Mouse (Mus musculus) limb, embryonic 15.5 days (tissue): ENCODE results near the gene Mrps21. TPM values are rescaled to one million over a fixed set of nuclear protein-coding genes. Genes with fewer than 3 reads are reported as not detected.
"Not testable (repeated sequence)": the region's sequence is repeated elsewhere in the genome, so short reads cannot be mapped to it uniquely, and the experiment has no call there.

Experiments used
- ATAC-seq: fragments of 200-750 bp; cut with Nextera tagmentation; 2 replicates; pipeline ENCODE4 v1.8.0; 2017; ENCODE audit warnings: low read depth, moderate TSS enrichment; ENCODE audit not compliant: insufficient number of reproducible peaks, low FRiP score, low TSS enrichment
- H3K27ac ChIP-seq: fragments of 300-500 bp; sonication (generic); 2 replicates; pipeline ENCODE4 v1.5.1; 2015; ENCODE audit warnings: moderate library complexity, mild to moderate bottlenecking, inconsistent platforms
- H3K27me3 ChIP-seq: fragments of 300-500 bp; sonication (generic); 2 replicates; pipeline ENCODE4 v1.6.1; 2015; ENCODE audit warnings: inconsistent platforms
- H3K36me3 ChIP-seq: fragments of 300-500 bp; sonication (generic); 2 replicates; pipeline ENCODE4 v1.6.1; 2015; ENCODE audit warnings: inconsistent platforms
- H3K4me1 ChIP-seq: fragments of 300-500 bp; sonication (generic); 2 replicates; pipeline ENCODE4 v1.6.1; 2015; ENCODE audit warnings: inconsistent platforms
- H3K4me2 ChIP-seq: fragments of 300-500 bp; sonication (generic); 2 replicates; pipeline ENCODE4 v1.6.1; 2015; ENCODE audit warnings: mild to moderate bottlenecking, inconsistent platforms
- H3K4me3 ChIP-seq: fragments of 300-500 bp; sonication (generic); 2 replicates; pipeline ENCODE4 v1.5.1; 2015; ENCODE audit warnings: mild to moderate bottlenecking, inconsistent platforms
- H3K9ac ChIP-seq: fragments of 300-500 bp; sonication (generic); 2 replicates; pipeline ENCODE4 v1.6.1; 2015; ENCODE audit warnings: inconsistent platforms
- H3K9me3 ChIP-seq: fragments of 300-500 bp; sonication (generic); 2 replicates; pipeline ENCODE4 v1.6.1; 2016; ENCODE audit warnings: inconsistent platforms
- whole genome bisulfite sequencing: fragments of 180-500 bp; shearing (Covaris S2); methylation state at CpG from one replicate; pipeline ENCODE4 v1.1.7; 2015; 5-methylcytosine and 5-hydroxymethylcytosine counted together
- polyA plus RNA-seq: library from polyadenylated mRNA; unstranded; fragments of >200 nt; fragmentation: Nextera tagmentation; extraction: Ambion mirVana; gene quantifications from 2 replicates; pipeline ENCODE4 v1.2.1, GENCODE M21; 2015

Mrps21 gene
- polyA plus RNA-seq, 1 experiment from 2014 or later, result 300 TPM

DNA sequence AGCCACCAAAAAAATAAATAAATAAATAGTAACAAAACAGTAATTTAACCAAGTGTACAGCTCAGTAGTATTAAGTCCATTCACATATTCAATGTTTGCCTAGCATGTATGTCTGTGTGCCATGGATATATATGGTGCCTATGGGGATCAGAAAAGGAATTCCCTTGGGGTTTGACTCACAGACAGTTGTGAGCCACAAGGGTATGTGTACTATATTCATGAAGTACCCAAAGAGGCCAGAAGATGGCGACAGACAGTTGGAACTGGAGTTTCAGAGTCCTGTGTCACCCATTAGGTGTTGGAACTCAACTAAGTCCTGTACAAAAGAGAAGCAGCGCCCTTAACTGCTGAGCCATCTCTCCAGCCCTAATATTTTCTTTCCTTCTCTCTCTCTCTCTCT, 9.5 kb downstream of the Mrps21 start:
- Histone ChIP-seq H3K9ac (no peak overlapping the region), H3K27ac (no peak overlapping the region), H3K27me3 (no peaks in the 10 kb centered on the region), H3K9me3 (no peaks in the 10 kb centered on the region), H3K4me2 (no peak overlapping the region), H3K36me3 (peaks cover 31% of the 10 kb centered on the region), H3K4me1 (no peaks in the 10 kb centered on the region), H3K4me3 (no peak overlapping the region)
- WGBS, result 52% methylated on average over 2 of the region's 2 CpGs
- ATAC-seq, result no peak

DNA sequence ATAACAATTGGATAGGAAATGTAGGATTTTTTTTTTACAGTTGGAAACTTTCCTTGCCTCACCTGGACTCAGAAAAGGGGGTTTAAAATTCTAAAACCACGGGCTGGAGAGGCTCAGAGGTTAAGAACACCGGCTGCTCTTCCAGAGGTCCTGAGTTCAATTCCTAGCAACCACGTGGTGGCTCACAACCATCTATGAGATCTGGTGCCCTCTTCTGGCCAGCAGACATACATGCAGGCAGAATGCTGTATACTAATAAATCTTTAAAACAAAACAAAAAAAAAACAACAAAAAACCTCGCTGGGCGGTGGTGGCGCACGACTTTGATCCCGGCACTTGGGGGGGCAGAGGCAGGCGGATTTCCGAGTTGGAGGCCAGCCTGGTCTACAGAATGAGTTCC, 10.1 kb downstream of the Mrps21 start:
- Histone ChIP-seq H3K27ac (no peak overlapping the region), H3K27me3 (no peaks in the 10 kb centered on the region), H3K9ac (no peak overlapping the region), H3K4me3 (no peak overlapping the region), H3K4me2 (no peak overlapping the region), H3K9me3 (no peaks in the 10 kb centered on the region), H3K36me3 (peaks cover 31% of the 10 kb centered on the region), H3K4me1 (no peaks in the 10 kb centered on the region)
- no peak for ATAC-seq
- 79% methylated on average over 10 of the region's 10 CpGs for WGBS

DNA sequence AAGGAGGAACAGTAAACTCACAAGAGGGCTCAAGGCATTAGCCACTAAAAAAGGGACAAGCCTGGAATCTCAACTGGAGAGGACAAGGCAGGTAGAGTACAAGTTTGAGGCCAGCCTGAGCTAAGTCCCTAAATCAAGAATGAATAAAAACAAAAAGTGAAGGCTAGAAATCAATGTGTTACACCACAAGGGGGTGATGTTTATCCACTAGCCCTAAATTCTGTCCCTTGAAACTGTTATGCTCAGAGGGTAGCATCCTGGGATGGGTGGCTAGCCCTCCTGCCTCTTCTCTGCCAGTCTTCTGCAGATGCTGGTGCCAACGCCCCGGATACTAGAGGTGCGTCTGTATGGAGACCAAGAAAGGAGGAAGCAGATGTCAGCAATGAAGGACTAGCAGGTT, 11.0 kb downstream of the Mrps21 start:
- 86% methylated on average over 3 of the region's 3 CpGs for WGBS
- no peak overlapping the region for H3K4me2 ChIP-seq
- H3K9ac ChIP-seq, result no peak overlapping the region
- H3K9me3 ChIP-seq, result no peaks in the 10 kb centered on the region
- H3K4me1 ChIP-seq, result no peaks in the 10 kb centered on the region
- H3K4me3 ChIP-seq, result no peak overlapping the region
- no peak for ATAC-seq
- H3K27me3 ChIP-seq, result no peaks in the 10 kb centered on the region
- no peak overlapping the region for H3K27ac ChIP-seq
- peaks cover 22% of the 10 kb centered on the region for H3K36me3 ChIP-seq

DNA sequence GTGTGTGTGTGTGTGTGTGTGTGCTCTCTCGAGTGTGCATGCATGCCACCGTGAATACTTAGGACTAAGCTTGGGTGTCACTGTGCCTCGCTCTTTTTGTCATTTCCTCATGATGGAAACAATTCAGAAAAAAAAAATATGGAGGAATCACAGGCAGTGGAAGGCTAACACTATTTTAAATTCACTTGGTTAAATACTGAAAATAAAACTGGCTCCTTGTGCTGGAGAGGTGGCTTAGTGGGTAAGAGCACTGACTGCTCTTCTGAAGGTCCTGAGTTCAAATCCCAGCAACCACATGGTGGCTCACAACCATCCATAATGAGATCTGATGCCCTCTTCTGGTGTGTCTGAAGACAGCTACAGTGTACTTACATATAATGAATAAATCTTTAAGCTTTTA, 13.0 kb downstream of the Mrps21 start:
- H3K4me2 ChIP-seq, ATAC-seq: not testable (repeated sequence)

DNA sequence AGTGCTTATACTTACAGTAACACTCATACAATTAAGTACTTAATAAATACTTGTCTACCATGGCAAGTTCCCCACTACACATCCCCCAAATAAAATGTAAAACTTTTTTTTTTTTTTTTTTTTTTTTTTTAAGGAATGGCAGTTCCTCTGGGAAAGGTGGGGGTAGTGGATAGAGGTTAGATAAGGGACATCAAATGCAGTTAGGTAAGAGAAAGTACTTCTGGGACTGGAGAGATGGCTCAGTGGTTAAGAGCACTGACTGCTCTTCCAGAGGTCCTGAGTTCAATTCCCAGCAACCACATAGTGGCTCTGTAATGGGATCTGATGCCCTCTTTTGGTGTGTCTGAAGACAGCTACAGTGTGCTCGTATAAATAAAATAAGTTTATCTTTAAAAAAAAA, 14.3 kb downstream of the Mrps21 start:
- not testable (repeated sequence) for H3K4me3 ChIP-seq, H3K4me2 ChIP-seq, H3K9ac ChIP-seq, ATAC-seq, H3K9me3 ChIP-seq, H3K27me3 ChIP-seq, H3K4me1 ChIP-seq, H3K27ac ChIP-seq
- peaks cover 13% of the 10 kb centered on the region for H3K36me3 ChIP-seq
- 87% methylated on average over 1 of the region's 1 CpGs for WGBS

More for the DNA sequence above, 13.0 kb downstream of the Mrps21 start:
- WGBS, result 85% methylated on average over 3 of the region's 3 CpGs
- H3K9ac ChIP-seq, H3K9me3 ChIP-seq, H3K27ac ChIP-seq, H3K4me1 ChIP-seq, H3K27me3 ChIP-seq, H3K36me3 ChIP-seq, H3K4me3 ChIP-seq: not testable (repeated sequence)

DNA sequence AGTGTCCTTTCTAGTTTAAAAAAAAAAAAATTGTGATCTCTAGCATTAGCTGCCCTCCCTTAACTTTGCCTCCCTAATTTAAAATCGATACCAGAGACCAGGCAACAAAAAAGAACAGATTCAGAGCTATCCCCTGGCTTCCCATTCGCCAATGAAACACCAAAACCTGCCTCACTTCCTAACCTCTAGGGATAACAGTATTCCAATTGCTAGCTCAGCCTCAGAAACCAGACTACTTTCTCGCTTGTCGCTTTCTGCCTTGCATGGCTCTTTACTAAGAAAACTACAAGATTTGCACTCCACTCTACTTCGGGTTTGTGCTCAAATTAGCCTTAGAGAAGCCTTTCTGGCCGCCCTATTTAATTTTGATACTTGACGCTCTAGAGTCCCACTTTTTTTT, 15.2 kb downstream of the Mrps21 start:
- peak overlapping the region; percentile 86 for H3K4me3 ChIP-seq
- peak overlapping the region; percentile 85 for H3K27ac ChIP-seq
- WGBS, result 20% methylated on average over 7 of the region's 7 CpGs
- ATAC-seq, result no peak
- H3K4me2 ChIP-seq, result peak overlapping the region; percentile 55
- H3K4me1 ChIP-seq, result no peaks in the 10 kb centered on the region
- peak overlapping the region; percentile 89 for H3K9ac ChIP-seq
- H3K9me3 ChIP-seq, result no peaks in the 10 kb centered on the region
- H3K27me3 ChIP-seq, result no peaks in the 10 kb centered on the region
- peaks cover 20% of the 10 kb centered on the region for H3K36me3 ChIP-seq

DNA sequence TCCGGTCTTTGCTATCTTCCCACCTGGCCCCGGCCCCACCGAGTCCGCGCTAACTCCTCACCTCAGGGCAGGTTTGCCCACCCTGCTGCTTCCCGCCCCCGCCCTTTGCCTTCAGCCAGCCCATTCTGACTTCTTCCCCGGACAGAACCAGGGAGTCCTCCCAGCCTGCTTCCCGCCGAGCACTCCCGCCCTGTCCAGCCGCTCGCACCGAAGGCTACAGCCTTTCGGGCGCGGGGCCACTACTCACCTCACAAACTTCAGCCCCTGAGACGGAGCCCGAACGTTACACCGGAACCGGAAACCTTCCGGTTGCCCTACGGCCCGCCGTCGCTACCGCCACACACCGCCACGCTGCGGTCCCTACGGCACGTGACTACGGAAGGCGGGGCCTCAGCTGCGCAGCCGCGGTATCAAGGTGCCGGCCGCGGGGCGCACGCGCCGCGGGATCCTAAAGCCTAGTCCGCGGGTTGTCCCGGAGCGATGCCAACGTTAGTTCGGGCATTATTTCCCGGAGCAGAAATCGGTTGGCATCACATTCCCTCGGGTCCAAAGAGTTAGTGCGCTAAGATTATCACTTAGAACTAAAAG, 15.7 kb downstream of the Mrps21 start, which contains the start of gene Prpf3:
TSS of gene Prpf3 (minus strand) at position 384 of the 588 bp plus-strand sequence.
- H3K9me3 ChIP-seq, result no peaks in the 10 kb centered on the region
- peak within 1 kb of the TSS; percentile 89 for H3K9ac ChIP-seq
- peak within 1 kb of the TSS; percentile 55 for H3K4me2 ChIP-seq
- H3K4me3 ChIP-seq, result peak within 1 kb of the TSS; percentile 86
- WGBS, result under 1% methylated on average over 56 of the region's 56 CpGs
- no peaks in the 10 kb centered on the region for H3K27me3 ChIP-seq
- ATAC-seq, result peak; percentile 91
- H3K36me3 ChIP-seq, result peaks cover 26% of the 10 kb centered on the region
- H3K27ac ChIP-seq, result peak within 1 kb of the TSS; percentile 85
- no peaks in the 10 kb centered on the region for H3K4me1 ChIP-seq

DNA sequence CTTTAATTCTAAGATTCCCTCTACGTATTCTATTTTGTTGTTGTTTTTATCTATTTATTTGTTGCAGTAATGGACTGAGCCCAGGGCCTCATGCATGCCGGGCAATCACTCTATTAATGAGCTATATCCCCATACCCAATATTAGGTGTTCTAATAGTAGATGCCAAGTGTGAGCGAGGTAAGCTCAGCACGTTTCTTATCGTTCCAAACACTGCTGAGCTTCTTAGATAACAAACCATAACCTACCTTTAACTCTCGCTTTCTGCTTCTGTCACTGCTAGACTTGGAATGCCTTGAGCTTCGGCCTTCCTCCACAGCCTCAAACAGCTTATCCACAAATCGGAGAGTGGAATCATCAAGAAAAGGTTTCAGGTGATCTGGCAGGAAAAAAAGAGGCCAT, 20.0 kb downstream of the Mrps21 start:
- H3K27ac ChIP-seq, result no peak overlapping the region
- H3K9me3 ChIP-seq, result no peaks in the 10 kb centered on the region
- 97% methylated on average over 8 of the region's 8 CpGs for WGBS
- peaks cover 68% of the 10 kb centered on the region for H3K36me3 ChIP-seq
- H3K27me3 ChIP-seq, result no peaks in the 10 kb centered on the region
- H3K4me1 ChIP-seq, result no peaks in the 10 kb centered on the region
- H3K4me2 ChIP-seq, result no peak overlapping the region
- H3K9ac ChIP-seq, result no peak overlapping the region
- H3K4me3 ChIP-seq, result no peak overlapping the region
- no peak for ATAC-seq

DNA sequence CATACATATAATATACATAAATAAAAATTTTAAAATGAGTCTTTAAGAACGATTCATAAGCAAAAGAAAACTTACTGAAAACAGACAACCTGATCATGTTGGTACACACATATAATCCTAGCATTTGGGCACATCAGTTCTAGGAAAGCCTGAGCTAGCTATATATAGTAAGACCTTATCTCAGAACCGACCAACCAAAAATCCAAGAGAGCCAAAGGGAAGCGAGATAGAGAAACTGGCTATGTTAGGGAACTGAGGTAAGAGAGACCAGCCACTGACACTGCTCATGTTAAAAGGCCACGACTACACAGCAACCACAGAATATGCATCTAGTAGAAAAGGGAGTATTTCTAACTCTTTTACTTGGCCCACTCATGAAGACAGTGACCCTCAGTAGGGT, 20.7 kb downstream of the Mrps21 start:
- Histone ChIP-seq H3K4me3 (no peak overlapping the region), H3K27ac (no peak overlapping the region), H3K27me3 (no peaks in the 10 kb centered on the region), H3K4me2 (no peak overlapping the region), H3K36me3 (peaks cover 74% of the 10 kb centered on the region), H3K9me3 (no peaks in the 10 kb centered on the region), H3K4me1 (no peaks in the 10 kb centered on the region), H3K9ac (no peak overlapping the region)
- ATAC-seq, result no peak
- WGBS, result 79% methylated on average over 4 of the region's 4 CpGs

DNA sequence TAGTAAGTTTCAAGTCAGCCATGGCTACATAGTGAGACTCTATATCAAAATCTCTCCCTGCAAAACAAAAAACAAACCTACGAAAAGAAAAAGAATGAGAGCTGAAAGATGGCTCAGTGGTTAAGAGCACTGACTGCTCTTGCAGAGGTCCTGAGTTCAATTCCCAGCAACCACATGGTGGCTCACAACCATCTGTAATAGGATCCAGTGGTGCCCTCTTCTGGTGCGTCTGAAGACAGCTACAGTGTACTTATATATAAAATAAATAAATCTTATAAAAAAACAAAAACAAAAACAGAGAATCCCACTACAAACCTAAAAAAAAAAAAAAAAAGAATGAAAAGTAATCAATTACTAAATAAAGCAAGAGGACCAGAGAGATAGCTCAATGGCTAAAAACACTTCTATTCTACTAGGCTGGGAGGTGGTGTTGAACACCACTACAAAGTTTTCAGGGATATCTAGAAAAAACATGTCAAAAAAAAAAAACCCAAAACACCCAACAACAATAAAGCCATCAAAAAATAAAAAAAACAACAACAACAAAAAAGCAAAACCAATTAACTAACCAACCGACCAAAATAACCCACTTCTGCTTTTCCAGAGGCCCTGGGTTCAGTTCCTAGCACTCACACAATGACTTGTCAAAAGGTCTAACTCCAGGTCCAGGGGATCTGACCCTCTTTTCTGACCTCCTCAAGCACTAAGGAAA, 28.7 kb downstream of the Mrps21 start:
- H3K27me3 ChIP-seq, result no peaks in the 10 kb centered on the region
- H3K4me3 ChIP-seq, result no peak overlapping the region
- H3K9me3 ChIP-seq, result no peaks in the 10 kb centered on the region
- peaks cover 85% of the 10 kb centered on the region for H3K36me3 ChIP-seq
- H3K27ac ChIP-seq, result no peak overlapping the region
- H3K9ac ChIP-seq, result no peak overlapping the region
- no peaks in the 10 kb centered on the region for H3K4me1 ChIP-seq
- ATAC-seq, result no peak
- no peak overlapping the region for H3K4me2 ChIP-seq
- WGBS, result 91% methylated on average over 3 of the region's 3 CpGs

DNA sequence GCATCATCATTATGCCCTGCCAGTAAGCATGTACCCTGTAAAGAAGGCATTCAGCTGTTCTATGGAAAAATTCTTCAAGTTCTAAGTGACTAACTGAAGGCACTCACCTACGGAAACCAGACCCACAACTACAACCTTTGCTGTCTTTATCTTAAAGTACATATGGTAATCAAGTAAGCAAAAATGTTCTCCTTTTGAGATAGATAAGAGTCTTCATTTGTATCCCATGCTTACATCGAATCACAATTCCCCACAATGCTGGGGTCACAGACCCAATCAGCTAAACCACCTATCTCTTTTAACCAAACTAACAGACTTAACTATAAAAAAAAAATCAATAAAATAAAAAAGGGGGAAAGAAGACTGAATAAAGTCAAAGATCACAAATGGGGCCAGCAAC, 32.1 kb downstream of the Mrps21 start:
- 91% methylated on average over 2 of the region's 2 CpGs for WGBS
- Histone ChIP-seq H3K9me3 (no peaks in the 10 kb centered on the region), H3K9ac (no peak overlapping the region), H3K4me2 (no peak overlapping the region), H3K4me1 (no peaks in the 10 kb centered on the region), H3K36me3 (peaks cover 80% of the 10 kb centered on the region), H3K4me3 (no peak overlapping the region), H3K27ac (no peak overlapping the region), H3K27me3 (no peaks in the 10 kb centered on the region)
- ATAC-seq, result no peak

DNA sequence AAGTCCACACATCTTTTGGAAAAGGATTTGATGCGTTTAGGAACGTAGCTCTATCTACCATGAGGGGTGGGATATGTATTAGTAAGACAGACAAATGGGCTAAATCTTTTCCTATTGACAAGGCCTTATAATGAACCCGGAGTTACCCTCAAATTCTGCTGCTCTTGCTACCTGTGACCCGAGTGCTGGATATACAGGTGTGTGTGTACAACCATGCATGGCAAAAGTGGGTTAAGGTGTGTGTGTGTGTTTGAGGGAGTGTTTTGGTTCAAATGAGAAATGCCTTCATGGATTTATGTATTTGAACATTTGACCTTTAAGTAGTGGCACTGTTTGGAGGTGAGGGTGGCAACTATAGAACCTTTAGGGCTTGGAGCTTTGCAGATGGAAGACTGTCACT, 42.3 kb downstream of the Mrps21 start:
- H3K4me1 ChIP-seq, result no peaks in the 10 kb centered on the region
- WGBS, result 97% methylated on average over 4 of the region's 4 CpGs
- no peak for ATAC-seq
- no peak overlapping the region for H3K27ac ChIP-seq
- no peak overlapping the region for H3K4me2 ChIP-seq
- H3K27me3 ChIP-seq, result no peaks in the 10 kb centered on the region
- no peak overlapping the region for H3K9ac ChIP-seq
- H3K36me3 ChIP-seq, result peaks cover 59% of the 10 kb centered on the region
- H3K4me3 ChIP-seq, result no peak overlapping the region
- H3K9me3 ChIP-seq, result no peaks in the 10 kb centered on the region
